In genomic region chr16:5926986-5927385, GRCm38 (mm10) we compare ENCODE assay signal across 14 mouse cellular contexts. TPM values are rescaled to one million over a fixed set of nuclear protein-coding genes. Genes with fewer than 3 reads are reported as not detected.
A peak's percentile ranks its signal among the peaks of the same experiment; 100 is the strongest.
DNase-seq lines count a peak whose midpoint lies in the region; ATAC-seq lines count a peak whose summit lies in the region.
"Had no signal": no experiment of that assay in that cellular context is flagged by ENCODE, and none has a peak within 500 bp of the region (broad histone marks: within the 10 kb centered on the region; RNA-seq: fewer than 3 reads in every experiment).

No protein-coding gene starts in this region.

- H3K36me3 ChIP-seq in neural tube, embryonic 11.5 days (ENCODE audit: control insufficient read depth, insufficient read depth, low read length), result no peaks in the 10 kb centered on the region
- H3K36me3 ChIP-seq in neural tube, embryonic 15.5 days, result no peaks in the 10 kb centered on the region
- no peaks in the 10 kb centered on the region for H3K36me3 ChIP-seq in forebrain, embryonic 14.5 days (ENCODE audit: control insufficient read depth, insufficient read depth, low read length)
- H3K36me3 ChIP-seq in hindbrain, embryonic 16.5 days (ENCODE audit: control insufficient read depth, insufficient read depth, low read length), result no peaks in the 10 kb centered on the region
- H3K36me3 ChIP-seq in neural tube, embryonic 13.5 days, result no peaks in the 10 kb centered on the region
- H3K36me3 ChIP-seq: embryonic facial prominence, embryonic 12.5 days had no signal

- ATAC-seq in neural tube, embryonic 11.5 days (ENCODE audit: insufficient read depth, low FRiP score, low TSS enrichment), result no peak
- ATAC-seq in neural tube, embryonic 15.5 days (ENCODE audit: low FRiP score), result no peak
- ATAC-seq in forebrain, embryonic 14.5 days, result peak; percentile 52; the same call in 1 of the 2 replicates
- ATAC-seq in hindbrain, embryonic 16.5 days, result peak; percentile 88
- peak; percentile 76; the same call in 1 of the 2 replicates for ATAC-seq in neural tube, embryonic 13.5 days (ENCODE audit: low read depth)
- ATAC-seq: CD4-positive, CD25-positive, alpha-beta regulatory T cell, adult 4 months; liver, postnatal 0 days had no signal

- H3K27me3 ChIP-seq in neural tube, embryonic 11.5 days (ENCODE audit: control insufficient read depth, insufficient read depth, low read length), result no peaks in the 10 kb centered on the region
- no peaks in the 10 kb centered on the region for H3K27me3 ChIP-seq in neural tube, embryonic 15.5 days (replicated peaks)
- H3K27me3 ChIP-seq in forebrain, embryonic 14.5 days (replicated peaks; ENCODE audit: control insufficient read depth, insufficient read depth, low read length), result no peaks in the 10 kb centered on the region
- H3K27me3 ChIP-seq in hindbrain, embryonic 16.5 days (replicated peaks; ENCODE audit: control insufficient read depth, insufficient read depth, low read length), result no peaks in the 10 kb centered on the region
- no peaks in the 10 kb centered on the region for H3K27me3 ChIP-seq in neural tube, embryonic 13.5 days
- H3K27me3 ChIP-seq: embryonic facial prominence, embryonic 12.5 days had no signal

- whole genome bisulfite sequencing in neural tube, embryonic 11.5 days, result 39% methylated on average over 1 of the region's 1 CpGs
- 0% methylated on average over 1 of the region's 1 CpGs for WGBS in neural tube, embryonic 15.5 days
- WGBS in forebrain, embryonic 14.5 days, result 11% methylated on average over 1 of the region's 1 CpGs
- 13% methylated on average over 1 of the region's 1 CpGs for WGBS in hindbrain, embryonic 16.5 days
- WGBS in neural tube, embryonic 13.5 days, result 13% methylated on average over 1 of the region's 1 CpGs

- H3K9me3 ChIP-seq in neural tube, embryonic 11.5 days (ENCODE audit: control insufficient read depth, low read length), result no peaks in the 10 kb centered on the region; the same call in 1 of the 2 replicates
- H3K9me3 ChIP-seq in neural tube, embryonic 15.5 days (replicated peaks), result no peaks in the 10 kb centered on the region
- H3K9me3 ChIP-seq in forebrain, embryonic 14.5 days (replicated peaks; ENCODE audit: control insufficient read depth, low read length), result no peaks in the 10 kb centered on the region
- no peaks in the 10 kb centered on the region for H3K9me3 ChIP-seq in hindbrain, embryonic 16.5 days (ENCODE audit: control insufficient read depth, low read length)
- no peaks in the 10 kb centered on the region for H3K9me3 ChIP-seq in neural tube, embryonic 13.5 days
- H3K9me3 ChIP-seq: embryonic facial prominence, embryonic 12.5 days had no signal

- H3K9ac ChIP-seq in neural tube, embryonic 11.5 days (ENCODE audit: low read length), result no peak overlapping the region
- H3K9ac ChIP-seq in neural tube, embryonic 15.5 days (replicated peaks), result no peak overlapping the region
- no peak overlapping the region for H3K9ac ChIP-seq in forebrain, embryonic 14.5 days (ENCODE audit: low read length)
- no peak overlapping the region for H3K9ac ChIP-seq in hindbrain, embryonic 16.5 days (ENCODE audit: low read depth, low read length)
- H3K9ac ChIP-seq in neural tube, embryonic 13.5 days, result no peak overlapping the region
- H3K9ac ChIP-seq: embryonic facial prominence, embryonic 12.5 days; liver, postnatal 0 days had no signal

- no peak overlapping the region for H3K4me2 ChIP-seq in neural tube, embryonic 11.5 days (ENCODE audit: low read depth)
- H3K4me2 ChIP-seq in neural tube, embryonic 15.5 days, result no peak overlapping the region
- H3K4me2 ChIP-seq in forebrain, embryonic 14.5 days (ENCODE audit: low read length), result no peak overlapping the region
- H3K4me2 ChIP-seq in hindbrain, embryonic 16.5 days (ENCODE audit: low read length), result no peak overlapping the region
- no peak overlapping the region for H3K4me2 ChIP-seq in neural tube, embryonic 13.5 days
- H3K4me2 ChIP-seq: embryonic facial prominence, embryonic 12.5 days had no signal

- no peak overlapping the region for H3K27ac ChIP-seq in neural tube, embryonic 11.5 days (ENCODE audit: low read depth, low read length)
- H3K27ac ChIP-seq in neural tube, embryonic 15.5 days (replicated peaks), result no peak overlapping the region
- H3K27ac ChIP-seq in forebrain, embryonic 14.5 days (ENCODE audit: low read depth, low read length), result peak overlapping the region; percentile 14; the same call in 1 of the 2 replicates
- no peak overlapping the region for H3K27ac ChIP-seq in hindbrain, embryonic 16.5 days (ENCODE audit: low read depth, low read length)
- 0 out of 2 replicates have a peak overlapping the region, but pooled peaks have one; percentile 42 for H3K27ac ChIP-seq in neural tube, embryonic 13.5 days (replicated peaks)
- H3K27ac ChIP-seq: embryonic facial prominence, embryonic 12.5 days had no signal

- H3K4me1 ChIP-seq in neural tube, embryonic 11.5 days (ENCODE audit: control insufficient read depth, insufficient read depth, low read length), result no peaks in the 10 kb centered on the region
- peaks cover 19% of the 10 kb centered on the region for H3K4me1 ChIP-seq in neural tube, embryonic 15.5 days
- no peaks in the 10 kb centered on the region for H3K4me1 ChIP-seq in forebrain, embryonic 14.5 days (ENCODE audit: control insufficient read depth, insufficient read depth, low read length)
- H3K4me1 ChIP-seq in hindbrain, embryonic 16.5 days (ENCODE audit: control insufficient read depth, insufficient read depth, low read depth, low read length), result peaks cover 4% of the 10 kb centered on the region
- peaks cover 20% of the 10 kb centered on the region for H3K4me1 ChIP-seq in neural tube, embryonic 13.5 days (replicated peaks)
- H3K4me1 ChIP-seq: embryonic facial prominence, embryonic 12.5 days had no signal

- peak; percentile 15 for DNase-seq in neural tube, embryonic 11.5 days (ENCODE audit: low spot score)
- DNase-seq in forebrain, embryonic 14.5 days (ENCODE audit: low spot score), result peak; percentile 41
- no peak for DNase-seq in adrenal gland, adult (ENCODE audit: inconsistent age in 2 of 2, low spot score in 1 of 2)
- no peak for DNase-seq in kidney, adult 11 months
- DNase-seq: cerebellum, adult 9-11 months; kidney, postnatal 10 days; liver, postnatal 0 days; lung, postnatal 36 days; right cerebral cortex, postnatal 4 days had no signal

- H3K4me3 ChIP-seq in neural tube, embryonic 11.5 days (ENCODE audit: low read depth, low read length), result no peak overlapping the region
- no peak overlapping the region for H3K4me3 ChIP-seq in neural tube, embryonic 15.5 days (replicated peaks)
- no peak overlapping the region for H3K4me3 ChIP-seq in forebrain, embryonic 14.5 days (ENCODE audit: low read depth, low read length)
- no peak overlapping the region for H3K4me3 ChIP-seq in hindbrain, embryonic 16.5 days (ENCODE audit: low read length)
- H3K4me3 ChIP-seq in neural tube, embryonic 13.5 days, result no peak overlapping the region
- H3K4me3 ChIP-seq: embryonic facial prominence, embryonic 12.5 days had no signal

RNA-seq across cellular contexts. Expression of gene Rbfox1, which starts 41.8 kb away (rescaled TPM):
- 25.7 and 32.9 TPM in 2 replicates for polyA plus RNA-seq in neural tube, embryonic 11.5 days (2014; fragmentation: Nextera tagmentation; extraction: Ambion mirVana)
- polyA plus RNA-seq in neural tube, embryonic 15.5 days (2015; fragmentation: Nextera tagmentation; extraction: Ambion mirVana), result 300 and 351 TPM in 2 replicates
- polyA plus RNA-seq in forebrain, embryonic 14.5 days (2014; fragmentation: Nextera tagmentation; extraction: Ambion mirVana), result 75.8 and 118 TPM in 2 replicates
- 256 and 276 TPM in 2 replicates for polyA plus RNA-seq in hindbrain, embryonic 16.5 days (2015; fragmentation: Nextera tagmentation; extraction: Ambion mirVana)
- 229 and 241 TPM in 2 replicates for polyA plus RNA-seq in neural tube, embryonic 13.5 days (2015; fragmentation: Nextera tagmentation; extraction: Ambion mirVana)
- polyA plus RNA-seq: CD4-positive, CD25-positive, alpha-beta regulatory T cell, adult 4 months had no signal

Comparison
In these comparisons a context has a peak if more than half of its experiments do, and no peak if none do; other contexts are left out.
1. ATAC-seq: peak in forebrain, embryonic 14.5 days (single experiment), hindbrain, embryonic 16.5 days (single experiment) and neural tube, embryonic 13.5 days (single experiment); none in neural tube, embryonic 11.5 days (single experiment) and neural tube, embryonic 15.5 days (single experiment).
2. H3K27ac ChIP-seq: peak in forebrain, embryonic 14.5 days (single experiment) and neural tube, embryonic 13.5 days (single experiment); none in neural tube, embryonic 11.5 days (single experiment), neural tube, embryonic 15.5 days (single experiment) and hindbrain, embryonic 16.5 days (single experiment).
3. DNase-seq: peak in neural tube, embryonic 11.5 days (single experiment) and forebrain, embryonic 14.5 days (single experiment); none in adrenal gland, adult (0 of 2) and kidney, adult 11 months (single experiment).